Mouse (Mus musculus): Measurements from ENCODE around the gene Trim8. TPM values are rescaled to one million over a fixed set of nuclear protein-coding genes. Genes with fewer than 3 reads are reported as not detected.

Trim8 gene
- polyA plus RNA-seq, 1 experiment from 2014 or later, result 35.1 TPM

GRCm38 (mm10) chr19:46500581-46501341 is 741 bp upstream of the Trim8 start:
- under 1% methylated on average over 48 of the region's 50 CpGs for WGBS
- ATAC-seq (ENCODE audit: low FRiP score), result peak; percentile 37

GRCm38 (mm10) chr19:46502069-46502455 is 560 bp downstream of the Trim8 start:
- Histone ChIP-seq H3K27me3 (no peaks in the 10 kb centered on the region), H3K4me1 (peaks cover 33% of the 10 kb centered on the region), H3K27ac (peak overlapping the region; percentile 100), H3K9me3 (no peaks in the 10 kb centered on the region), H3K9ac (peak overlapping the region; percentile 100), H3K4me3 (replicated peaks) (peak overlapping the region; percentile 98), H3K36me3 (replicated peaks) (peaks cover 22% of the 10 kb centered on the region), H3K4me2 (peak overlapping the region; percentile 97)
- ATAC-seq (ENCODE audit: low FRiP score), result no peak
- 1% methylated on average over 32 of the region's 46 CpGs for WGBS

More at GRCm38 (mm10) chr19:46500581-46501341, 741 bp upstream of the Trim8 start:
- no peaks in the 10 kb centered on the region for H3K9me3 ChIP-seq
- peak overlapping the region; percentile 97 for H3K4me2 ChIP-seq
- no peaks in the 10 kb centered on the region for H3K27me3 ChIP-seq
- peak overlapping the region; percentile 100 for H3K9ac ChIP-seq
- peaks cover 10% of the 10 kb centered on the region for H3K36me3 ChIP-seq (replicated peaks)
- peaks cover 20% of the 10 kb centered on the region for H3K4me1 ChIP-seq
- H3K27ac ChIP-seq, result peak overlapping the region; percentile 100
- peak overlapping the region; percentile 98 for H3K4me3 ChIP-seq (replicated peaks)

GRCm38 (mm10) chr19:46502471-46503166 is 1.1 kb downstream of the Trim8 start:
- Histone ChIP-seq H3K4me2 (peak overlapping the region; percentile 97), H3K4me1 (peaks cover 39% of the 10 kb centered on the region), H3K4me3 (replicated peaks) (peak overlapping the region; percentile 98), H3K9me3 (no peaks in the 10 kb centered on the region), H3K9ac (peak overlapping the region; percentile 100), H3K27me3 (no peaks in the 10 kb centered on the region), H3K36me3 (replicated peaks) (peaks cover 27% of the 10 kb centered on the region), H3K27ac (peak overlapping the region; percentile 100)
- WGBS, result 0% methylated on average over 53 of the region's 53 CpGs
- no peak for ATAC-seq (ENCODE audit: low FRiP score)

- peak overlapping the region; percentile 100 for H3K27ac ChIP-seq
- under 1% methylated on average over 21 of the region's 21 CpGs for WGBS
- H3K4me3 ChIP-seq (replicated peaks), result peak overlapping the region; percentile 98
- H3K36me3 ChIP-seq (replicated peaks), result peaks cover 36% of the 10 kb centered on the region
- peak overlapping the region; percentile 100 for H3K9ac ChIP-seq
- no peaks in the 10 kb centered on the region for H3K9me3 ChIP-seq
- ATAC-seq (ENCODE audit: low FRiP score), result no peak
- H3K4me1 ChIP-seq, result peaks cover 48% of the 10 kb centered on the region
- H3K27me3 ChIP-seq, result no peaks in the 10 kb centered on the region
- peak overlapping the region; percentile 97 for H3K4me2 ChIP-seq
These were observed 2.0 kb downstream of the Trim8 start for GRCm38 (mm10) chr19:46503351-46504084.

- no peaks in the 10 kb centered on the region for H3K9me3 ChIP-seq
- H3K4me3 ChIP-seq (replicated peaks), result peak overlapping the region; percentile 98
- H3K9ac ChIP-seq, result peak overlapping the region; percentile 100
- peaks cover 51% of the 10 kb centered on the region for H3K4me1 ChIP-seq
- peaks cover 42% of the 10 kb centered on the region for H3K36me3 ChIP-seq (replicated peaks)
- ATAC-seq (ENCODE audit: low FRiP score), result no peak
- no peaks in the 10 kb centered on the region for H3K27me3 ChIP-seq
- H3K27ac ChIP-seq, result peak overlapping the region; percentile 100
- WGBS, result 1% methylated on average over 4 of the region's 4 CpGs
- peak overlapping the region; percentile 97 for H3K4me2 ChIP-seq
These were observed 2.6 kb downstream of the Trim8 start for GRCm38 (mm10) chr19:46504085-46504552.

GRCm38 (mm10) chr19:46504822-46505417 is 3.4 kb downstream of the Trim8 start:
- no peaks in the 10 kb centered on the region for H3K9me3 ChIP-seq
- H3K36me3 ChIP-seq (replicated peaks), result peaks cover 49% of the 10 kb centered on the region
- peak overlapping the region; percentile 100 for H3K27ac ChIP-seq
- H3K4me3 ChIP-seq (replicated peaks), result peak overlapping the region; percentile 98
- H3K9ac ChIP-seq, result peak overlapping the region; percentile 100
- ATAC-seq (ENCODE audit: low FRiP score), result no peak
- H3K27me3 ChIP-seq, result no peaks in the 10 kb centered on the region
- peak overlapping the region; percentile 97 for H3K4me2 ChIP-seq
- 63% methylated on average over 9 of the region's 9 CpGs for WGBS
- H3K4me1 ChIP-seq, result peaks cover 59% of the 10 kb centered on the region

- peak overlapping the region; percentile 100 for H3K27ac ChIP-seq
- H3K9ac ChIP-seq, result peak overlapping the region; percentile 56
- H3K4me3 ChIP-seq (replicated peaks), result peak overlapping the region; percentile 98
- ATAC-seq (ENCODE audit: low FRiP score), result no peak
- no peaks in the 10 kb centered on the region for H3K9me3 ChIP-seq
- H3K36me3 ChIP-seq (replicated peaks), result peaks cover 58% of the 10 kb centered on the region
- H3K4me1 ChIP-seq, result peaks cover 68% of the 10 kb centered on the region
- peak overlapping the region; percentile 97 for H3K4me2 ChIP-seq
- WGBS, result 77% methylated on average over 8 of the region's 8 CpGs
- H3K27me3 ChIP-seq, result no peaks in the 10 kb centered on the region
These were observed 4.3 kb downstream of the Trim8 start for GRCm38 (mm10) chr19:46505646-46506371.

GRCm38 (mm10) chr19:46506372-46506717 is 4.8 kb downstream of the Trim8 start:
- H3K4me2 ChIP-seq, result peak overlapping the region; percentile 97
- peaks cover 61% of the 10 kb centered on the region for H3K36me3 ChIP-seq (replicated peaks)
- ATAC-seq (ENCODE audit: low FRiP score), result no peak
- H3K27me3 ChIP-seq, result no peaks in the 10 kb centered on the region
- H3K4me3 ChIP-seq (replicated peaks), result peak overlapping the region; percentile 98
- H3K27ac ChIP-seq, result peak overlapping the region; percentile 92
- no peaks in the 10 kb centered on the region for H3K9me3 ChIP-seq
- peak overlapping the region; percentile 56 for H3K9ac ChIP-seq
- WGBS, result 38% methylated on average over 3 of the region's 3 CpGs
- H3K4me1 ChIP-seq, result peaks cover 69% of the 10 kb centered on the region

GRCm38 (mm10) chr19:46507181-46507581 is 5.7 kb downstream of the Trim8 start:
- peak; percentile 19; the same call in 1 of the 2 replicates for ATAC-seq (ENCODE audit: low FRiP score)
- no peaks in the 10 kb centered on the region for H3K27me3 ChIP-seq
- 10% methylated on average over 8 of the region's 8 CpGs for WGBS

GRCm38 (mm10) chr19:46507806-46508205 is 6.3 kb downstream of the Trim8 start:
- Histone ChIP-seq H3K9me3 (no peaks in the 10 kb centered on the region), H3K27me3 (no peaks in the 10 kb centered on the region), H3K9ac (peak overlapping the region; percentile 56), H3K36me3 (replicated peaks) (peaks cover 75% of the 10 kb centered on the region), H3K4me1 (peaks cover 72% of the 10 kb centered on the region), H3K4me2 (peak overlapping the region; percentile 97), H3K4me3 (replicated peaks) (0 out of 2 replicates have a peak overlapping the region, but pooled peaks have one; percentile 98), H3K27ac (peak overlapping the region; percentile 92)
- 88% methylated on average over 1 of the region's 1 CpGs for WGBS
- no peak for ATAC-seq (ENCODE audit: low FRiP score)

More at GRCm38 (mm10) chr19:46507181-46507581, 5.7 kb downstream of the Trim8 start:
- H3K4me3 ChIP-seq (replicated peaks), result peak overlapping the region; percentile 98
- H3K9me3 ChIP-seq, result no peaks in the 10 kb centered on the region
- peak overlapping the region; percentile 56 for H3K9ac ChIP-seq
- peak overlapping the region; percentile 97 for H3K4me2 ChIP-seq
- peaks cover 69% of the 10 kb centered on the region for H3K36me3 ChIP-seq (replicated peaks)
- peaks cover 72% of the 10 kb centered on the region for H3K4me1 ChIP-seq
- peak overlapping the region; percentile 92 for H3K27ac ChIP-seq

GRCm38 (mm10) chr19:46508738-46509137 is 7.2 kb downstream of the Trim8 start:
- H3K4me2 ChIP-seq, result no peak overlapping the region
- no peaks in the 10 kb centered on the region for H3K27me3 ChIP-seq
- H3K27ac ChIP-seq, result 0 out of 2 replicates have a peak overlapping the region, but pooled peaks have one; percentile 36
- peak overlapping the region; percentile 56; the same call in 1 of the 2 replicates for H3K9ac ChIP-seq
- H3K4me3 ChIP-seq (replicated peaks), result no peak overlapping the region; the same call in 1 of the 2 replicates
- no peaks in the 10 kb centered on the region for H3K9me3 ChIP-seq
- ATAC-seq (ENCODE audit: low FRiP score), result no peak
- H3K36me3 ChIP-seq (replicated peaks), result peaks cover 85% of the 10 kb centered on the region
- peaks cover 72% of the 10 kb centered on the region for H3K4me1 ChIP-seq
- WGBS, result 88% methylated on average over 3 of the region's 3 CpGs
